Mouse (Mus musculus): ENCODE measurements around the gene Adarb2.

DNA sequence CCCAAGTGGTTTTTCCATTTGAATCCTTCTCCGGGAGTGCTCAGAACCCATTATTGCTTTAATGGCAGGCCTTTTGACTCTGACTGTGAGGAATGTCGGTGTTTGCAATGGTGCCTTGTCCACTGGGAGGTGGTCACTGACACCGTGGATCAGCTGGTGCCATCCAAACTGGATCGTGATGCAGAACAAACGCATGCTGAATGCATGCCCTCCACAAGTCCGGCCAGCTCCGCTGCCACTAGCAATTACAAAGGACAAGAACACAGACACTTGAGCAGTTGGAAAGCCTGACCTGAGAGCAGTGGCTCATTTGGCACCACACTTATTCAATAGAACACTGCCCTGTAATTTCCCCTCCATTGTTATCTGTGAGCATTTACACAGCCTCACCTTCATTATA lies 10.7 kb upstream of the Adarb2 start:
- no peak for TF ChIP-seq EP300 (IDR thresholded peaks at IDR 0.05)
- TF ChIP-seq CTCF (IDR thresholded peaks at IDR 0.05), result no peak

All from lung, postnatal 0 days (tissue).